Mouse (Mus musculus) ES-Bruce4 (cell line): ENCODE data around the gene Ybey.

ENCODE experiments used
- CTCF ChIP-seq: IDR thresholded peaks from one replicate; pipeline ENCODE4 v1.8.1; 2011; ENCODE audit warnings: low read depth, low read length
- EP300 ChIP-seq: IDR thresholded peaks from 2 replicates; pipeline ENCODE4 v1.6.1; 2011; ENCODE audit warnings: low read depth, low read length; ENCODE audit not compliant: insufficient read depth
- POLR2A ChIP-seq: IDR thresholded peaks from one replicate; pipeline ENCODE4 v1.8.1; 2011; ENCODE audit warnings: low read length; ENCODE audit not compliant: insufficient read depth

DNA sequence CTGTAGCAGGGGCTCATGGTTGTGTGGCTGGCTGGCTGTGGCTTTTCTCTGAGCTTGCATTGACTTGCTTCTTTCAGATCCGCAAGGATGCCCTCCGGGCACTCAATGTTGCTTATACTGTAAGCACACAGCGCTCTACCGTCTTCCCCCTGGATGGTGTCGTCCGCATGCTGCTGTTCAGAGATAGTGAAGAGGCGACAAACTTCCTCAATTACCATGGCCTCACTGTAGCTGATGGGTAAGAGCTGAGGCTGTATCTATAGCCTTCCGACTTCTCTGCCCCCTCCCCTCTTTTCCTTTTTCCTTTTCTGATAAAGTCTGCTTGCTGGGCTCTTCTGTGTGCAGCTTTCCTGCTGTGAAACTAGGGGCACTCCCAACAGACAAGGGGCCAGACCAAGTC, 19.4 kb upstream of the Ybey start:
- TF ChIP-seq EP300 (no peak), CTCF (no peak), POLR2A (no peak)
